Mouse (Mus musculus) left cerebral cortex, postnatal 36 days (tissue): ENCODE measurements at regions not wholly inside any gene's neighbourhood (a gene's known extent, or its start where the extent isn't known, plus 50 kb on each side); places are given as distances from the start of the nearest gene placed in this dataset.

ENCODE experiments used
- DNase-seq, 2 experiments: peaks; one replicate each; pipeline ENCODE4 v3.0.0; 2021 to 2022; ENCODE audit warnings: low spot score in 2 of 2, mixed read lengths in 1 of 2
- intact Hi-C: fragments of 180-260 bp; cut with DNase I; formaldehyde crosslinking; loops from one replicate; pipeline ENCODE4 v1.15.1; 2025

DNA sequence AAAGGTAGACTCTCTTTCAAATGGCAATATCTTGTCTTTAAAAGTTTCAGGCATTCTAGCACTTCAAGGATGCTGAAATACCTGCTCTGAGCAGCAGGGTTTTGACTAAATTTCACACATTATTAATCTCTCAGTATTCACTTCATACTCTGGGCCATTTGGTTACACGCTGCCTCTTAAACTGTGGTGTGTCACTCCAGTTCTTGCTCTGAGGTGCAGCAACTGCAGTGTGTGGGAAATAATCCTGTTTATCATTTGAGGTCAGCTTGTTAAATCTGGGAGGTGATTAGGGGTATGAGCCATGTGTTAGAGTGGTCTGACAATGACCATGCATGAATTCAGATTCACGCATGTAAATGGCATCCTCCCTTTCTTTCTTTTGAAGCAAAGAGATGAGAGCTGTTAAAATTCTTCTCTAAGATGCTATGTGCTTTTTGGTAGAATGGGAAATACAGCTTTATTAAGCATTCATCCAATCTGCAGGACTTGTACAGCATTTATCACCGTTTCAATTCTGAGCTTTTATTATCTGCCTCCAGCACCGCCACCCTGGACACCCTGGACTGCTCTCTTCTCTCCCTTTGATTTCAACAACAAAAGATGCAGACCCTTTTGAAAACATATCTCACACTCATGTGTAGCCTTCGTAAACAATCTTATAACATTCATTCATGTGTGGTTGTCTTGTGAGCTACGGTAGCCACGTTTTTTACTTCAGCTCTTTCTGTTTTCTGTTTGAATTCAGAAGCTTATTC, 362.4 kb upstream of the Gm38303 start:
- intact Hi-C loops = no loop called here

DNA sequence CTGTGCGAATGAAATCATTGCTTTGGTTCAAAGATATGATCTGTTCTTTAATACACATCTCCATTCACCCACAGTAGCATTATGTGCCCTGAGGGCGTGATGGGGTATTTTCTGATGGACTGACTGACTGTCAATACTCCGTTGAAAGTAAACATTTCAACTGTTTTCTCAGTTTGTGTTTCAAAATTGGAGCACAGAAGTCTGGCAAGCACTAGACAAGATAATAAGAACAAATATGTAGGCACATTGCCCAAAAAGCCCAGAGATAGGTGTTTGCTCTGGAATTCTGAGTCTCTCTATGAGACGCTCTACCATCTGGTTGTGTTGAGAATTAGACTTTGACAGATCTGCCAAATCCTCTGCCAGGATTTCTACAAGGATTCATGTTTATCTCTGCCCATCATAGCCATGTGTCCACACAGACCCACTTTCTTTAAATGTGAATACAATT, 350.0 kb upstream of the Gm38303 start:
- DNase-seq = no peak
- intact Hi-C loops = no loop called here

More for the DNA sequence above, 362.4 kb upstream of the Gm38303 start:
- no peak for DNase-seq

DNA sequence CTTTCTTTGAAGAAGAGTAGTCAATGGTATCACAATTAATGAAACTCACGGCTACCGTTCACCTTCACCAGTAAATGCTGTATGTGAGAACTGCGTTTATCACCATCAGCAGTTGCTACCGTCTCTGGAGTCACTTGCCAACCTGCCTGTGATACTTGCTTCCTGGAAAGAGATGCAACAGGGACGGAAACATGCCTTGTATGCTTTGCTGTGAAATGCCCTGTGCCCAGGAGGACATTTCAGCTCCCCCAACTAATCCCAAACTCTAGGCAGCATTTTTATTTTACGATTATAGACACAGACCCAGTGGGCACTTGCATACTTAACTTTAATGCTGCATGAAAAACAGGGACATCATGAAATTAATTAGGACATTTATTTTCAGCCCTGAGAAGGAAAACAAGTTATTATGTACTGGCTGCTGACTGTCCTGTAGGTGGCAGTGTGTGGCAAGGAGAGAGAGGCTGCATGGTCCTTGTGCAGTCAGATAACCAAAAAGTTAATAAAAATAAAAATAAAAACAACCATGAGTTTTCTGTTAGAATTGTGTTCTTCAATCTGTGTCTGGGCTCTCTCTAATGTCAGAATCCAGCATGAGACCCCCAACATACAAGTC, 349.5 kb upstream of the Gm38303 start:
- intact Hi-C loops = no loop called here
- DNase-seq = peak; percentile 31 to 48

DNA sequence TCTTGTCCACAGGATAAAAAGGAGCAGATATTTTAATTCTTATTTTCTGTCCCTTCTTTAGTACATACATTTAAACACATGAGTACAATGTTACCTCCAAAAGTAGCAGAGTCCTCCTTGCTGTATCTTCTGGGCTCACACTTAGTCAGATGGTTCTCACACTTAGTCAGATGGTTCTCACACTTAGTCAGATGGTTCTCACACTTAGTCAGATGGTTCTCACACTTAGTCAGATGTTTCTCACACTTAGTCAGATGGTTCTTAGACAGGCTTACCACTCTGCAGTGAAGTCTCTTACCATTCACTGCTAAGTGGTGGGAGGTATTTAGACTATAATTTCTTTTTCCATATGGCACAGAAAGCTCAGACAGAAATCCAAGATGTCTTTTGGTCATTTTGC, 346.5 kb upstream of the Gm38303 start:
- intact Hi-C loops = no loop called here

DNA sequence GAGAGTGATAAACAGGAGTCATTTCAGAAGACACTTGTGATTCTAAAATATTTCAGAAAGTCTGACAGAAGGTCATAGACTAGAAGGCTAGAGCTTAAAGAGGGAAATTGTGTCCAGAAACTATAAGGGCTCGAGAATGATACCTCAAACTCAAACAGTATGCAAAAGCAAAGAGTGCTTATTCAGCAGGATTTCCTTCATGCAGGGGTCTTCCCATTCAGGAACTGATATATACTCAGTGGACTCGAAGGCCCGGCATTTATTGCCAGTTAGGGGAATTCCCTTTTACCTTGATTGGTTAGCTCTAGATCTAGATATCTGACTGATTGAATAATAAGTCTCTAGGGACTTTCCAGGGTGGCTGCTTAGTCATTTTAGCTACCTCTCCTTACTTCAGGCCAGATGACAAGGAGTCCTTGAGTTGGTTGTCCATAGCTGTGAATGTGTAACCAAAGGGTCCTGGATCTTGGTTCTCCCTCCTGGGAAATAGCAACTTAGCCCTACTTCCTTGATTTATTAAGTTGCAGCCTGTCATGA, 312.6 kb upstream of the Gm38303 start:
- no peak for DNase-seq

More for the DNA sequence above, 346.5 kb upstream of the Gm38303 start:
- no peak for DNase-seq

More for the DNA sequence above, 312.6 kb upstream of the Gm38303 start:
- intact Hi-C loops = no loop called here
